In genomic region chr14:89804677-89805234, GRCm38 (mm10) we compare ENCODE assay signal across 18 mouse cellular contexts.
DNase-seq lines count a peak whose midpoint lies in the region; ATAC-seq and TF ChIP-seq lines count a peak whose summit lies in the region.
"Had no signal": no experiment of that assay in that cellular context is flagged by ENCODE, and none has a peak within 500 bp of the region (broad histone marks: within the 10 kb centered on the region; RNA-seq: fewer than 3 reads in every experiment).

No protein-coding gene starts in this region.

- no peak overlapping the region for H3K27ac ChIP-seq in limb, embryonic 14.5 days (replicated peaks; ENCODE audit: low read depth, low read length)
- H3K27ac ChIP-seq in limb, embryonic 10.5 days, result no peak overlapping the region
- H3K27ac ChIP-seq in hindbrain, embryonic 14.5 days, result no peak overlapping the region
- no peak overlapping the region for H3K27ac ChIP-seq in hindbrain, postnatal 0 days
- H3K27ac ChIP-seq: embryonic facial prominence, embryonic 12.5 days; heart, adult 2 months; kidney, postnatal 0 days; limb, embryonic 15.5 days; liver, embryonic 15.5 days had no signal

- no peaks in the 10 kb centered on the region for H3K4me1 ChIP-seq in limb, embryonic 14.5 days (ENCODE audit: control insufficient read depth, insufficient read depth, low read length)
- H3K4me1 ChIP-seq in limb, embryonic 10.5 days, result no peaks in the 10 kb centered on the region
- H3K4me1 ChIP-seq in hindbrain, embryonic 14.5 days (replicated peaks; ENCODE audit: control insufficient read depth, insufficient read depth, low read length), result no peaks in the 10 kb centered on the region
- no peaks in the 10 kb centered on the region for H3K4me1 ChIP-seq in hindbrain, postnatal 0 days (ENCODE audit: insufficient read depth, low read length)
- H3K4me1 ChIP-seq: embryonic facial prominence, embryonic 12.5 days; limb, embryonic 15.5 days; liver, embryonic 15.5 days had no signal

- H3K4me2 ChIP-seq in limb, embryonic 14.5 days (replicated peaks; ENCODE audit: low read depth, low read length, severe bottlenecking), result no peak overlapping the region
- H3K4me2 ChIP-seq in hindbrain, embryonic 14.5 days (replicated peaks), result no peak overlapping the region
- no peak overlapping the region for H3K4me2 ChIP-seq in hindbrain, postnatal 0 days (ENCODE audit: low read depth, low read length)
- H3K4me2 ChIP-seq: embryonic facial prominence, embryonic 12.5 days; limb, embryonic 15.5 days; liver, embryonic 15.5 days had no signal

- H3K4me3 ChIP-seq in limb, embryonic 14.5 days (replicated peaks; ENCODE audit: low read length), result no peak overlapping the region
- no peak overlapping the region for H3K4me3 ChIP-seq in limb, embryonic 10.5 days
- no peak overlapping the region for H3K4me3 ChIP-seq in hindbrain, embryonic 14.5 days (replicated peaks; ENCODE audit: low read length)
- no peak overlapping the region for H3K4me3 ChIP-seq in hindbrain, postnatal 0 days (ENCODE audit: low read length)
- H3K4me3 ChIP-seq: embryonic facial prominence, embryonic 12.5 days; heart, adult 2 months; limb, embryonic 15.5 days; liver, embryonic 15.5 days had no signal

- H3K9ac ChIP-seq in limb, embryonic 14.5 days (ENCODE audit: low read depth, low read length, severe bottlenecking), result no peak overlapping the region
- H3K9ac ChIP-seq in hindbrain, embryonic 14.5 days, result no peak overlapping the region
- H3K9ac ChIP-seq in hindbrain, postnatal 0 days (replicated peaks; ENCODE audit: low read length), result no peak overlapping the region
- H3K9ac ChIP-seq: embryonic facial prominence, embryonic 12.5 days; limb, embryonic 15.5 days; liver, embryonic 15.5 days had no signal

- no peaks in the 10 kb centered on the region for H3K9me3 ChIP-seq in limb, embryonic 14.5 days (ENCODE audit: control insufficient read depth, low read length)
- no peaks in the 10 kb centered on the region for H3K9me3 ChIP-seq in limb, embryonic 10.5 days (replicated peaks)
- no peaks in the 10 kb centered on the region for H3K9me3 ChIP-seq in hindbrain, embryonic 14.5 days (ENCODE audit: control insufficient read depth, low read length)
- H3K9me3 ChIP-seq in hindbrain, postnatal 0 days (ENCODE audit: low read length), result no peaks in the 10 kb centered on the region
- H3K9me3 ChIP-seq: embryonic facial prominence, embryonic 12.5 days; limb, embryonic 15.5 days; liver, embryonic 15.5 days had no signal

- H3K27me3 ChIP-seq in limb, embryonic 14.5 days (ENCODE audit: control insufficient read depth, insufficient read depth, low read length), result no peaks in the 10 kb centered on the region
- no peaks in the 10 kb centered on the region for H3K27me3 ChIP-seq in limb, embryonic 10.5 days (ENCODE audit: low read depth, poor library complexity, severe bottlenecking)
- H3K27me3 ChIP-seq in hindbrain, embryonic 14.5 days (ENCODE audit: control insufficient read depth, insufficient read depth, low read length), result no peaks in the 10 kb centered on the region
- no peaks in the 10 kb centered on the region for H3K27me3 ChIP-seq in hindbrain, postnatal 0 days (ENCODE audit: insufficient read depth, low read length)
- H3K27me3 ChIP-seq: embryonic facial prominence, embryonic 12.5 days; limb, embryonic 15.5 days; liver, embryonic 15.5 days had no signal

- 61% methylated on average over 2 of the region's 2 CpGs for WGBS in limb, embryonic 14.5 days
- WGBS in limb, embryonic 10.5 days, result 91% methylated on average over 2 of the region's 2 CpGs
- WGBS in hindbrain, embryonic 14.5 days, result 59% methylated on average over 2 of the region's 2 CpGs
- 61% methylated on average over 2 of the region's 2 CpGs for WGBS in hindbrain, postnatal 0 days

- no peak for ATAC-seq in limb, embryonic 14.5 days (ENCODE audit: low FRiP score, low read depth)
- ATAC-seq in hindbrain, embryonic 14.5 days (ENCODE audit: low FRiP score), result peak; percentile 64; the same call in 1 of the 2 replicates
- peak; percentile 40; the same call in 1 of the 2 replicates for ATAC-seq in hindbrain, postnatal 0 days
- ATAC-seq: lung, postnatal 0 days had no signal

- no peak for TF ChIP-seq CTCF in hindbrain, postnatal 0 days (IDR thresholded peaks at IDR 0.05; ENCODE audit: low read depth)

- no peaks in the 10 kb centered on the region for H3K36me3 ChIP-seq in limb, embryonic 14.5 days (ENCODE audit: control insufficient read depth, insufficient read depth, low read length)
- no peaks in the 10 kb centered on the region for H3K36me3 ChIP-seq in limb, embryonic 10.5 days
- no peaks in the 10 kb centered on the region for H3K36me3 ChIP-seq in hindbrain, embryonic 14.5 days (replicated peaks; ENCODE audit: control insufficient read depth, insufficient read depth)
- no peaks in the 10 kb centered on the region for H3K36me3 ChIP-seq in hindbrain, postnatal 0 days (ENCODE audit: insufficient read depth, low read length)
- H3K36me3 ChIP-seq: embryonic facial prominence, embryonic 12.5 days; limb, embryonic 15.5 days; liver, embryonic 15.5 days had no signal

- TF ChIP-seq POLR2A in limb, embryonic 14.5 days (IDR thresholded peaks at IDR 0.05; ENCODE audit: borderline replicate concordance, extremely low read depth, insufficient read depth, insufficient read length), result no peak

- peak; percentile 3 for DNase-seq in limb, embryonic 14.5 days (ENCODE audit: low spot score)
- no peak for DNase-seq in limb, embryonic 10.5 days (ENCODE audit: low spot score)
- DNase-seq in hindbrain, embryonic 14.5 days (ENCODE audit: low spot score), result no peak
- peak; percentile 2 for DNase-seq in hindbrain, postnatal 0 days (ENCODE audit: low spot score)
- peak; percentile 25 for DNase-seq in retina, embryonic 14.5 days (ENCODE audit: low spot score)
- no peak for DNase-seq in spleen, postnatal 10 days (ENCODE audit: low spot score in 2 of 2)
- no peak for DNase-seq in adrenal gland, adult 18-20 months (ENCODE audit: low spot score in 2 of 2)
- DNase-seq: adrenal gland, adult 8-10 months; cerebellum, adult 9-11 months; heart, adult 2 months; heart, postnatal 4 days; kidney, adult 11 months; right cerebral cortex, postnatal 4 days had no signal

Comparison
In these comparisons a context has a peak if more than half of its experiments do, and no peak if none do; other contexts are left out.
1. DNase-seq: peak in limb, embryonic 14.5 days (single experiment), hindbrain, postnatal 0 days (single experiment) and retina, embryonic 14.5 days (single experiment); none in limb, embryonic 10.5 days (single experiment), hindbrain, embryonic 14.5 days (single experiment), spleen, postnatal 10 days (0 of 2) and adrenal gland, adult 18-20 months (0 of 2).